Mouse (Mus musculus) liver, adult 2 months (tissue): ENCODE measurements around the gene Gm20696. TPM values are rescaled to one million over a fixed set of nuclear protein-coding genes. Genes with fewer than 3 reads are reported as not detected.

Experiments used
- DNase-seq: peaks from one replicate; pipeline ENCODE4 v3.0.0-alpha.2; 2011; ENCODE audit warnings: low read depth, low spot score; ENCODE audit errors: extremely low read depth
- H3K27ac ChIP-seq: fragments of 200-500 bp; replicated peaks from 2 replicates; pipeline ENCODE4 v1.5.1; 2012; ENCODE audit warnings: low read depth, mild to moderate bottlenecking, control low read depth, inconsistent platforms, low read length; ENCODE audit not compliant: insufficient read depth
- H3K27me3 ChIP-seq: fragments of 200-500 bp; 2 replicates; pipeline ENCODE4 v1.6.1; 2012; ENCODE audit warnings: mild to moderate bottlenecking, moderate library complexity, low read length, inconsistent platforms; ENCODE audit not compliant: control insufficient read depth, insufficient read depth
- H3K36me3 ChIP-seq: fragments of 200-500 bp; 2 replicates; pipeline ENCODE4 v1.6.1; 2012; ENCODE audit warnings: low read length, inconsistent platforms; ENCODE audit not compliant: control insufficient read depth, insufficient read depth
- H3K4me1 ChIP-seq: fragments of 200-500 bp; 2 replicates; pipeline ENCODE4 v1.6.1; 2011; ENCODE audit warnings: low read length; ENCODE audit not compliant: control insufficient read depth, insufficient read depth
- H3K4me3 ChIP-seq: fragments of 200-500 bp; 2 replicates; pipeline ENCODE4 v1.5.1; 2011; ENCODE audit warnings: low read depth, mild to moderate bottlenecking, control low read depth, low read length, moderate library complexity; ENCODE audit not compliant: insufficient read depth
- H3K79me2 ChIP-seq: fragments of 200-500 bp; 2 replicates; pipeline ENCODE4 v1.6.1; 2012; ENCODE audit warnings: inconsistent platforms, mild to moderate bottlenecking, low read length, moderate library complexity; ENCODE audit not compliant: control insufficient read depth, insufficient read depth
- H3K9ac ChIP-seq: fragments of 200-500 bp; 2 replicates; pipeline ENCODE4 v1.6.1; 2012; ENCODE audit warnings: low read depth, mild to moderate bottlenecking, control low read depth, inconsistent platforms, low read length
- CTCF ChIP-seq: fragments of 200-500 bp; IDR thresholded peaks from 2 replicates; pipeline ENCODE4 v1.5.1; 2011; ENCODE audit warnings: low read depth, low read length, control low read depth
- POLR2A ChIP-seq: fragments of 200-500 bp; IDR thresholded peaks from 2 replicates; pipeline ENCODE4 v1.6.1; 2011; ENCODE audit warnings: low read length, control low read depth; ENCODE audit not compliant: insufficient read depth; ENCODE audit errors: extremely low read depth
- WGBS: fragments of 180-500 bp; shearing (Covaris S2); methylation state at CpG from one replicate; pipeline ENCODE4 v1.1.7; 2018; 5-methylcytosine and 5-hydroxymethylcytosine counted together
- polyA plus RNA-seq: library from polyadenylated mRNA; depleted of rRNA; stranded (reverse); fragments of >200 nt; gene quantifications from 2 replicates; pipeline ENCODE4 v1.2.3, GENCODE M21; 2012
- total RNA-seq: library from RNA; depleted of rRNA; stranded (reverse); fragments of >200 nt; gene quantifications from 2 replicates; pipeline ENCODE4 v1.2.3, GENCODE M21; 2014

Gm20696 gene
- total and polyA plus RNA-seq, 2 experiments: 0.26 to 6.5 TPM

- Histone ChIP-seq H3K27me3 (no peaks in the 10 kb centered on the region), H3K9ac (no peak overlapping the region), H3K36me3 (no peaks in the 10 kb centered on the region), H3K4me3 (no peak overlapping the region), H3K4me1 (peaks cover 3% of the 10 kb centered on the region; the same call in 1 of the 2 replicates), H3K79me2 (peaks cover 9% of the 10 kb centered on the region; the same call in 1 of the 2 replicates), H3K27ac (no peak overlapping the region)
- 86% methylated on average over 5 of the region's 5 CpGs for WGBS
- no peak for TF ChIP-seq POLR2A
- no peak for TF ChIP-seq CTCF
- DNase-seq: no peak
Observed at GRCm38 (mm10) chr6:99249496-99250030, 417.0 kb downstream of the Gm20696 start.

GRCm38 (mm10) chr6:99248396-99248795 is 418.2 kb downstream of the Gm20696 start:
- TF ChIP-seq POLR2A (no peak), CTCF (no peak)
- H3K27me3 ChIP-seq: no peaks in the 10 kb centered on the region
- H3K79me2 ChIP-seq: peaks cover 9% of the 10 kb centered on the region; the same call in 1 of the 2 replicates
- no peak overlapping the region for H3K4me3 ChIP-seq
- no peak overlapping the region for H3K27ac ChIP-seq
- no peak overlapping the region for H3K9ac ChIP-seq
- no peaks in the 10 kb centered on the region for H3K36me3 ChIP-seq
- WGBS: 93% methylated on average over 8 of the region's 8 CpGs
- peaks cover 3% of the 10 kb centered on the region; the same call in 1 of the 2 replicates for H3K4me1 ChIP-seq
- DNase-seq: no peak

GRCm38 (mm10) chr6:99241625-99242395 is 424.8 kb downstream of the Gm20696 start:
- DNase-seq: peak; percentile 31
- no peaks in the 10 kb centered on the region for H3K4me1 ChIP-seq
- no peaks in the 10 kb centered on the region for H3K36me3 ChIP-seq
- H3K79me2 ChIP-seq: peaks cover 9% of the 10 kb centered on the region; the same call in 1 of the 2 replicates
- TF ChIP-seq POLR2A: no peak
- no peak for TF ChIP-seq CTCF
- H3K9ac ChIP-seq: no peak overlapping the region
- H3K4me3 ChIP-seq: no peak overlapping the region
- H3K27ac ChIP-seq: no peak overlapping the region
- H3K27me3 ChIP-seq: no peaks in the 10 kb centered on the region
- whole genome bisulfite sequencing: 94% methylated on average over 10 of the region's 10 CpGs

- H3K4me1 ChIP-seq: no peaks in the 10 kb centered on the region
- H3K4me3 ChIP-seq: no peak overlapping the region
- H3K9ac ChIP-seq: no peak overlapping the region
- no peaks in the 10 kb centered on the region for H3K36me3 ChIP-seq
- TF ChIP-seq CTCF (no peak), POLR2A (no peak)
- DNase-seq: no peak
- no peaks in the 10 kb centered on the region for H3K27me3 ChIP-seq
- H3K27ac ChIP-seq: no peak overlapping the region
- H3K79me2 ChIP-seq: peaks cover 13% of the 10 kb centered on the region; the same call in 1 of the 2 replicates
Observed at GRCm38 (mm10) chr6:99240764-99241163, 425.8 kb downstream of the Gm20696 start.

GRCm38 (mm10) chr6:99235588-99235987 is 431.0 kb downstream of the Gm20696 start:
- Histone ChIP-seq H3K4me3 (no peak overlapping the region), H3K36me3 (no peaks in the 10 kb centered on the region; the same call in 1 of the 2 replicates), H3K27ac (no peak overlapping the region), H3K79me2 (peaks cover 14% of the 10 kb centered on the region; the same call in 1 of the 2 replicates), H3K4me1 (no peaks in the 10 kb centered on the region), H3K27me3 (no peaks in the 10 kb centered on the region), H3K9ac (no peak overlapping the region)
- DNase-seq: no peak
- no peak for TF ChIP-seq CTCF
- no peak for TF ChIP-seq POLR2A
- 84% methylated on average over 8 of the region's 8 CpGs for WGBS

GRCm38 (mm10) chr6:99233411-99233810 is 433.2 kb downstream of the Gm20696 start:
- H3K27me3 ChIP-seq: no peaks in the 10 kb centered on the region
- no peak overlapping the region for H3K4me3 ChIP-seq
- no peak for DNase-seq
- H3K4me1 ChIP-seq: peaks cover 2% of the 10 kb centered on the region; the same call in 1 of the 2 replicates
- WGBS: 97% methylated on average over 10 of the region's 10 CpGs
- no peak overlapping the region for H3K27ac ChIP-seq
- no peaks in the 10 kb centered on the region; the same call in 1 of the 2 replicates for H3K36me3 ChIP-seq
- H3K9ac ChIP-seq: no peak overlapping the region
- peaks cover 14% of the 10 kb centered on the region; the same call in 1 of the 2 replicates for H3K79me2 ChIP-seq
- no peak for TF ChIP-seq POLR2A
- TF ChIP-seq CTCF: no peak
